Mouse (Mus musculus) embryonic facial prominence, embryonic 11.5 days (tissue): Measurements from ENCODE around the gene Fbxl3. TPM values are rescaled to one million over a fixed set of nuclear protein-coding genes. Genes with fewer than 3 reads are reported as not detected.

Source experiments
- ATAC-seq: fragments of 200-750 bp; cut with Nextera tagmentation; replicated peaks from 2 replicates; pipeline ENCODE4 v1.8.0; 2017; ENCODE audit warnings: low read depth; ENCODE audit not compliant: insufficient number of reproducible peaks, low FRiP score, low TSS enrichment
- DNase-seq: peaks from one replicate; pipeline ENCODE4 v3.0.0-alpha.2; 2015; ENCODE audit warnings: low spot score
- H3K27ac ChIP-seq: fragments of 300-500 bp; sonication (generic); replicated peaks from 2 replicates; pipeline ENCODE4 v1.5.1; 2014; ENCODE audit warnings: mild to moderate bottlenecking, low read depth, low read length, control low read depth
- H3K27me3 ChIP-seq: fragments of 300-500 bp; sonication (generic); 2 replicates; pipeline ENCODE4 v1.6.1; 2014; ENCODE audit warnings: mild to moderate bottlenecking, low read length, moderate library complexity, mixed read lengths; ENCODE audit not compliant: control insufficient read depth, insufficient read depth
- H3K36me3 ChIP-seq: fragments of 300-500 bp; sonication (generic); replicated peaks from 2 replicates; pipeline ENCODE4 v1.6.1; 2014; ENCODE audit warnings: low read depth, mild to moderate bottlenecking, low read length, moderate library complexity, mixed read lengths; ENCODE audit not compliant: control insufficient read depth, insufficient read depth
- H3K4me1 ChIP-seq: fragments of 300-500 bp; sonication (generic); 2 replicates; pipeline ENCODE4 v1.6.1; 2014; ENCODE audit warnings: low read length, mixed read lengths; ENCODE audit not compliant: control insufficient read depth, insufficient read depth
- H3K4me2 ChIP-seq: fragments of 300-500 bp; sonication (generic); 2 replicates; pipeline ENCODE4 v1.6.1; 2014; ENCODE audit warnings: low read depth, mild to moderate bottlenecking, control low read depth, low read length, moderate library complexity
- H3K4me3 ChIP-seq: fragments of 300-500 bp; sonication (generic); 2 replicates; pipeline ENCODE4 v1.5.1; 2014; ENCODE audit warnings: low read depth, low read length, control low read depth
- H3K9ac ChIP-seq: fragments of 300-500 bp; sonication (generic); replicated peaks from 2 replicates; pipeline ENCODE4 v1.6.1; 2014; ENCODE audit warnings: mild to moderate bottlenecking, control low read depth, low read length
- H3K9me3 ChIP-seq: fragments of 300-500 bp; sonication (generic); replicated peaks from 2 replicates; pipeline ENCODE4 v1.6.1; 2016; ENCODE audit warnings: mild to moderate bottlenecking, low read length, inconsistent platforms, mixed read lengths; ENCODE audit not compliant: control insufficient read depth
- WGBS: fragments of 180-500 bp; shearing (Covaris S2); extraction: QIAGEN DNeasy Blood & Tissue Kit; methylation state at CpG from one replicate; pipeline ENCODE4 v1.1.7; 2014; 5-methylcytosine and 5-hydroxymethylcytosine counted together
- polyA plus RNA-seq: library from polyadenylated mRNA; unstranded; fragments of >200 nt; fragmentation: Nextera tagmentation; extraction: Ambion mirVana; gene quantifications from 2 replicates; pipeline ENCODE4 v1.2.1, GENCODE M21; 2014

Gene Fbxl3
- polyA plus RNA-seq, result 24.8 and 27.2 TPM in 2 replicates

DNA sequence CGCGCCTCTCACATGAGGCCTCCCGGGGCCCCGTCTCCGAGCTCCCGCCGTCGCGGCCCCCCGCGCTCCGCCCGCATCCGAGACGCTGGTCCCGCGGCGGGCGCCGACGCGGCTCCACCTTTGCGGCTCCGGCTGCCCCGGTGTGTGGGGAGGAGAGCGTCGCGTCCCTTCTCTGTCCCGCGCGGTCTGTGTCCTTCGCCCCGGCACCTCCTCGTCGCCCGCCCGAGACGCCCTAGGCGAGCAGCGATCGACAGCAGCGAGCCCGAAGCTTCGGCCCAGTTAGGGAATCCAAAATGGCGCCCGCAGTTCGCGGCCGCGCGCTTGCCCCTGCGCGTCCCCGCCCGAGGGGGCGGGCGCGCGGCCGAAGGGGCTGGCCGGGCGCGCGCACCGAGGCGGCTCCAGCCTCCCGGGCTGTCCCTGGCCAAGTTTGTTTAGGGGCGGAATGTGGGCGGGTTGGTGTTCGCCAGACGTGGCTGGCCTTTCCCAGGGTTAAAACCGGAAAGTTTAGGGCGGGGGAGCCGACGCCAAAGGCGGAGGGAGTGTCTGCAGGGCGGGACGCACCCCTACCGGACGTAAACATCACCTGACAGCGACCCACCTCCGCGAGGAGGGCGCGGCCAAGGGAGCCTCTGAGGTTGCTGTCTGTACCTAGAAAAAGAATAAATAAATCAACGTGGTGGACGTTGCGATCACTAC lies at the start of gene Fbxl3:
Gene Fbxl3, minus strand, starts transcription at position 329 of the 696 bp plus-strand sequence.
- Histone ChIP-seq H3K36me3 (no peaks in the 10 kb centered on the region; the same call in 1 of the 2 replicates), H3K27ac (peak within 1 kb of the TSS; percentile 93), H3K9ac (peak within 1 kb of the TSS; percentile 96), H3K4me1 (no peaks in the 10 kb centered on the region), H3K4me3 (peak within 1 kb of the TSS; percentile 54), H3K27me3 (no peaks in the 10 kb centered on the region), H3K9me3 (no peaks in the 10 kb centered on the region), H3K4me2 (peak within 1 kb of the TSS; percentile 54)
- DNase-seq, result peak; percentile 92
- peak; percentile 92 for ATAC-seq
- under 1% methylated on average over 83 of the region's 88 CpGs for WGBS

DNA sequence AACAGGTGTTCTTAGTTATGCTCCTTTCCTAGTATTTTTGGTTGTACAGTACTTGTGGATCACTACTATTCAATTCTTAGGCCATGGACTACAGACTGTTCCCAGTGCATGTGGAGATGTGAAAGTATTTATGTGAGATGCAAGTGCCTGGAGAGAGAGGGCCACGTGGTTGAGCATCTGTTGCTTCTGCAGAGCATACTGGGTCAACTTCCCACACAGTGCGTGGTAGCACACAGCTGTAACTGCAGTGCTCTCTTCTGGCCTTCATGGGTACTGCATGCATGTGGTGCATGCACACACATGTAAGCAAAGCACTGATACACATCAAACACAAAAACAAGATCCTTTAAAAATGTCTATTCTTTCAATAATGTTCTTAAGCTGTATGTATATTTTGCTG lies 32.6 kb upstream of the Fbxl3 start:
- WGBS, result 81% methylated on average over 2 of the region's 2 CpGs
- H3K27me3 ChIP-seq, result no peaks in the 10 kb centered on the region
- no peak overlapping the region for H3K4me3 ChIP-seq
- no peak overlapping the region for H3K27ac ChIP-seq
- peak; percentile 25 for DNase-seq
- H3K9ac ChIP-seq, result no peak overlapping the region
- 0 out of 2 replicates have a peak, but pooled peaks have one; percentile 23 for ATAC-seq
- H3K4me1 ChIP-seq, result no peaks in the 10 kb centered on the region
- no peaks in the 10 kb centered on the region for H3K9me3 ChIP-seq
- H3K36me3 ChIP-seq, result peaks cover 2% of the 10 kb centered on the region
- H3K4me2 ChIP-seq, result no peak overlapping the region

- H3K4me1 ChIP-seq, result no peaks in the 10 kb centered on the region
- H3K4me3 ChIP-seq, result no peak overlapping the region
- 85% methylated on average over 6 of the region's 6 CpGs for WGBS
- no peak for DNase-seq
- H3K36me3 ChIP-seq, result no peaks in the 10 kb centered on the region; the same call in 1 of the 2 replicates
- ATAC-seq, result no peak
- H3K27ac ChIP-seq, result no peak overlapping the region
- no peak overlapping the region for H3K4me2 ChIP-seq
- H3K9ac ChIP-seq, result no peak overlapping the region
- no peaks in the 10 kb centered on the region for H3K9me3 ChIP-seq
- H3K27me3 ChIP-seq, result no peaks in the 10 kb centered on the region
Measured at GRCm38 (mm10) chr14:103125756-103126155, 26.4 kb upstream of the Fbxl3 start.

DNA sequence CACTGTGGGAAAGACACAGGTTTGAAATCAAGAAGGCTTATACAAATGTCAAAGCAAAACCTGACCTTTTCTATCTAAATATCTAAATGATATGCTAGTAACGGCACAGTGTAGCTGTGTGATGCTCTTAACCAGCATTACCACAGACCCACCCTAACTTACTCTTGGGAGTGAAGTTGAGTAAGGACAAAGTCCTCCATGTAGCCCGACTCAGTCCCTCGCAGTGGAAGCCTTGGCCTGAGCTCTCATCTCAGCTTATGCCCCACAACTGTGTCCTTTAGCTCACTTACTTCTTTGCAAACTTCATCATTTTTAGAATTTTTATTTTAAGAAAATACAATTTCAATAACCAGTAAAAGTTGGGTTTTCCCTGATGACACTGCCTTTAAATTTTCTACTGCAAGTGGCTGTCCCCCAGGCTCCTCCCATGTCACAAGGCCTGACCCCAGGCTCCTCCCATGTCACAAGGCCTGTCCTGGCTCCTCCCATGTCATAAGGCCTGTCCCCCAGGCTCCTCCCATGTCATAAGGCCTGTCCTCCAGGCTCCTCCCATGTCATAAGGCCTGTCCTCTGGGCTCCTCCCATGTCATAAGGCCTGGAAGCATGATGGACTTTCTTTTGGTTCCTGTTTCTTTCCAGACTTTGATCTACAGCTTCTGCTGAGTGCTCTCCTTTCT lies 15.8 kb upstream of the Fbxl3 start:
- Histone ChIP-seq H3K36me3 (no peaks in the 10 kb centered on the region; the same call in 1 of the 2 replicates), H3K4me1 (no peaks in the 10 kb centered on the region), H3K9me3 (no peaks in the 10 kb centered on the region), H3K4me2 (no peak overlapping the region), H3K9ac (no peak overlapping the region), H3K27ac (no peak overlapping the region), H3K4me3 (no peak overlapping the region), H3K27me3 (no peaks in the 10 kb centered on the region)
- DNase-seq (no peak), ATAC-seq (no peak)
- WGBS, result 93% methylated on average over 3 of the region's 3 CpGs

DNA sequence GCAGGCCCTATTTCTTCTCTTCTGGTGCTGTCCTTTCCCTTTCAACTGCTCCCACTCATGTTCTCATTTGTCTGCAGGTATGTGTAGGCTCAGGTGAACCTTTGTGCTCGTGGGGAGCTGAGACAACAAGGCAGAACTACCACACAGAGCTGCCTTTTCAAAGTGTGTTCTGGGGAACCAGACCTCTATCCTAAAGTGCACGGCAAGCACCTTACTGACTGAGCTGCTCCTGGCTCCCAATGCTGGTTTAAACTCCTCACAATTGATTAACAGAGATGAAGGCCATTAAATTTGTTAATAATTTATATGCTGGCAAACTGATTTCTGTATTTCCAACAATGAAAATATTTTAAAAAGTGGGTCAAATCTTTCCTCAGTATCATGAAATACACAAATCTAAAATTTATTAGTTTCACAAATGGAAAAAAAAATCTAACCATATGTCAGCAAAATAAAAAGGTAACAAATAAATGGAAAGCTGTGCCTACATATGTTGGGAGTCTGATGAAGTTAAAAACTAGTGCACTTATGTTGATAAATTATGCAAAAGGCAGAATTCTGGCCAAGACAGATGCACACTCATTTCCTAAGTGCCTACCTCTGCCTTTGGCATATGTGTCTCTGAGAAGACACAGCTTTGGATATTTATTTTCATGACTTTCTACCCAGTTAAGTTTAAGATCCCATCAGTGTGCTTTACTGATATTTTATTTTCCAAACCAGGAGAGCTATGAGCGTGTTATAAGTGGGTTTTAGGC lies 13.4 kb upstream of the Fbxl3 start:
- H3K4me3 ChIP-seq, result no peak overlapping the region
- no peak overlapping the region for H3K4me2 ChIP-seq
- no peaks in the 10 kb centered on the region; the same call in 1 of the 2 replicates for H3K36me3 ChIP-seq
- 94% methylated on average over 3 of the region's 3 CpGs for whole genome bisulfite sequencing
- no peaks in the 10 kb centered on the region for H3K27me3 ChIP-seq
- DNase-seq (no peak), ATAC-seq (no peak)
- no peaks in the 10 kb centered on the region for H3K4me1 ChIP-seq
- no peaks in the 10 kb centered on the region for H3K9me3 ChIP-seq
- no peak overlapping the region for H3K27ac ChIP-seq
- H3K9ac ChIP-seq, result no peak overlapping the region

DNA sequence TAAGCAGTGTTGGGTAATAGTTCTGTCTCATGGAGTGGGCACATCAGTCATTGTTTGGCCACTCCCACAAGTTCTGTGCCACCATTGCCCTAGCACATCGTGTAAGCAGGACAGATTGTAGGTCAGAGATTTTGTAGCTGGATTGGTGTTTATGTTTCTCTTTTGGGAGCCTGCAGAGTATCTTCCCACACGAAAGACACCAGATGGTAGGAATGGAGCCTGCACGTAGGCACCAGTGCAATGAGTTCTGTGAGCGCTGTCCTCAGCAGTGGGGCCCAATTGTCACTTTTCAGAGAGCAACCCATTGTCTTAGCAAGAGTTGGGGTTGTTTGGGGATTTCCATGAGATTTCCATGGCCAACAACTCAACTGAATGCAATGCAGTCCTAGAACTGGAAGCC lies 10.6 kb upstream of the Fbxl3 start:
- H3K4me3 ChIP-seq, result no peak overlapping the region
- H3K9me3 ChIP-seq, result no peaks in the 10 kb centered on the region
- no peak overlapping the region for H3K4me2 ChIP-seq
- no peaks in the 10 kb centered on the region for H3K27me3 ChIP-seq
- DNase-seq, result no peak
- no peaks in the 10 kb centered on the region for H3K36me3 ChIP-seq
- no peaks in the 10 kb centered on the region for H3K4me1 ChIP-seq
- no peak for ATAC-seq
- no peak overlapping the region for H3K9ac ChIP-seq
- H3K27ac ChIP-seq, result no peak overlapping the region
- 90% methylated on average over 4 of the region's 4 CpGs for whole genome bisulfite sequencing

DNA sequence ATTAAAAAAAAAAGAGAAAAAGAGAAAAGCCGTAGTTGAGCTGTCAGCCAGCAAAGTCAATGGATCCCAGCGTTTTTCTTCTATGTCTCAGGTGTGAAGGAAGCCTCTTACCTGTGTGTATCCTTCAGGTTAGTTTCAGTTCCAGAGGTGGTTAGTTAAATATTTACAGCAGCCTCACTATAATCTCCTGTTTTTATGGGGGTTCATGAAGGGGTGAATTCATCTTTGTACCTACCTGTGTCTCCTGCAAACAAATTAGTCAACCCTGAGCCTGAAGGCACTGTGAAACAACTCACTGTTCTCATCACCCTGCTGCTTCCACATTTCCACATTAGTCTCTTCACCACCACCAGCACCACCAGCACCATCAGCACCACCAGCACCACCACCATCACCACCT lies 6.9 kb upstream of the Fbxl3 start:
- Histone ChIP-seq H3K4me3 (no peak overlapping the region), H3K27ac (no peak overlapping the region), H3K27me3 (no peaks in the 10 kb centered on the region), H3K4me1 (no peaks in the 10 kb centered on the region), H3K4me2 (no peak overlapping the region), H3K9ac (no peak overlapping the region), H3K36me3 (no peaks in the 10 kb centered on the region), H3K9me3 (no peaks in the 10 kb centered on the region)
- DNase-seq, result no peak
- no peak for ATAC-seq
- WGBS, result 91% methylated on average over 2 of the region's 2 CpGs
